Mouse (Mus musculus) ovary, adult 18-20 months (tissue): ENCODE results near the gene 4930469K13Rik.

Source experiments
- DNase-seq: peaks from one replicate; pipeline ENCODE4 v3.0.0; 2022; ENCODE audit warnings: low spot score, mixed read lengths

4930469K13Rik gene

GRCm38 (mm10) chr11:33980146-33980545 lies 118.2 kb downstream of the 4930469K13Rik start:
- no peak for DNase-seq

DNA sequence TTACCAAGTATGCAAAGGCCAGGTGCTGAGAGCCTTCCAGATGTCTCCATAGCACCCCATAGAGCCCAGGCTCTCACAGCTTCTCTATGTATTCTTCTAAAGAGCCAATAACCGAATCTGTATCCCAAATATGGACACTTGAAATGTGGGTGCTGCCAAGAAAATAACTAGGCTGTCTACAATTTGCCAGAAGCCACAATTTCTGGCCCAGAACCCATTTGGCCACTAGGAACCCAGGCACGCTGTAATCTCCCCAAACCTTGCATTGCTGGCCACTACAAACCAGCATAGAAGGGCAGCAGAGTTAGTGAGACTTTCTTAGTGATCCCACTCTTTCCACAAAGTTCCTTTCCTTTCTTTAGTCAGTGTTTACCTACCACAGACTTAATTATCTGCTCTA lies 123.2 kb downstream of the 4930469K13Rik start:
- no peak for DNase-seq

DNA sequence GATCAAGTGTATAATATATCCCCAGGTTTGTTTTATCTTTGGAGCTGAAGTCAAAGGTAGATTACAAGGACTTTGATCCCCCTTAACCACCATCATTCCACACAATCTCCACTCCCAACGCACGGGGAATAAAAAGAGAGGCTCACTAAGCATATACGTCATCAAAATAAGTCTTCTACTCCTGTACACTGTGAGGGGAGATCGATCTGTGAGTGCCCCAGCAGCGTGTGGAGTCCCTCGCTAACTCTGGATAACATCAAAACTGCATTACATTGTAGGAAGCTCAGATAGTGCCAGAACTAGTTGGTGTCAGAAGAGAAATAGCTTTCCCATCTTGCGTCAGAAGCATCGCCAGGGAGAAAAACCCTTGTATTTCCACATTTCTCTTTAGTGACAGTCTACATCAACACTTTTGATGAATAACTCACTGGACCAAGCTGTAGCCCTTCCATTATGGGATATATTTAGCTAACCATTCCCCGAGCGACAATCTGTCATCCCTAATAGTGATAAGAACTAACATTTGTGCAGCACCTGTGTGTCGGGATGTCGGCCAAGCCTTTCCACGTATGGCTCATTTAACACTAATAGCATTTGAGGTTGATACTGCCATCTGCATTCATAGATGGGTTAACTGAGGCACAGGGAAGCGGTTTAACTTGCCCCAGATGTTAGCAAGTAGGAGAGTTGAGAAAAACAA lies 123.9 kb downstream of the 4930469K13Rik start:
- no peak for DNase-seq

DNA sequence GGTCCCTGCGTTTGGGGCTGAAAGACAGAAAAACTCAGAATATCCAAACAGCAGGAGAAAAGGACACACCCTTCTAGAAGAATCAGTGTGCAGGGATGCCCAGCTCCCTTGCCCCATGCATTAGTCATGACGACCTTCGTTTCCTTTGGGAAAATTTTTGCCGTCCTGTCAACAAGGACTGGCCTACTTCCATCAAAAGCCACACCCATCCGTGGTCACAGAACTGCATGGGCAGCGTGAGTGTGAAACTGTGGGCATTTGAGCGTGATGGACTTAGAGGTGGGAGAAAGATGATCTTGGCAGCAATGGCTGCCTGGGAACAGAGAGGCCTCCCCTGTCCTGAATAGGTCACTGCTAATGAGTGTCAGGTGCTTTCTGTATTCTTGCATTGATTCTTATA lies 126.2 kb downstream of the 4930469K13Rik start:
- no peak for DNase-seq

DNA sequence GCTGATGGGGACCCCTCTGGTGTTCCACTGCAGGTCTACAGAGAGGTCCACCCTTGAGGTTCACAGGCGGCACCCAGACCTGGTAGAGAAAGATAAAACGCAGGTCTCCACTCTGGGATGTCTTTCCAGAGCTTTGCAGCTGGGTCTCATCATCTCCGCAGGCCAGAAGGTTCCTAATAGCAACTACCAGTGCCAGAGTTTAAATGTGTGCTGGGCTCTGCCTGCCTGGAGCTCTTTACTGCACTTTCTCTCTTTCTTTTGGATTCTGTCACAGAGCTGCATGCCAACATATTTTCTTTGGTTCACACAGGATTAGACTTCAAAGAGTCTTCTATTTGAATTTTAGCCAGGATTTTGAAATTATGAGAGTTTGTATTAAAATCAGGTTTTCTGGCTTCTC lies 129.2 kb downstream of the 4930469K13Rik start:
- DNase-seq: no peak

DNA sequence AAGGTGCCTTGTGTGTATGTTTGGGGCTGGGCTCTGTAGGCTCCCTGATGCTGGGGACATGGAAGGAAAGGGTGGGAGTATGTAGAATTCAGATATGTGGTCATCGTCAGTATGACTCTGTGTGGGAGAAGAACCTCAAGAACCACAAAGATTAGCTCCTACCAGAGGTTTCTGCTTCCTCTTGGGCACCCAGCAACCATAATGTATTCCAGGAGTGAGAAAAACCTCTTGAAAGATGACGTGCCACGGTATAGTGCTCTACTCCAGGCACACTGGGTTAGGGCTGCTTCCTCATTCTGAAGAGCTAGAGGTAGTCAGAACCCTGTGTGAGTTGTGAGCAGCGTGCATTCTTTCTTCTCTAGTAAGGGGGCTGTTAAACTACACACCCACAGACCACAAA lies 130.6 kb downstream of the 4930469K13Rik start:
- no peak for DNase-seq

GRCm38 (mm10) chr11:33965380-33965779 lies 133.0 kb downstream of the 4930469K13Rik start:
- DNase-seq: no peak

- DNase-seq: no peak
These were observed 135.5 kb downstream of the 4930469K13Rik start, which contains the start of gene Kcnmb1 for GRCm38 (mm10) chr11:33962688-33963407. Gene Kcnmb1, plus strand, starts transcription at chr11:33963013.

GRCm38 (mm10) chr11:33962178-33962577 lies 136.2 kb downstream of the 4930469K13Rik start:
- no peak for DNase-seq

GRCm38 (mm10) chr11:33958713-33959112 lies 139.6 kb downstream of the 4930469K13Rik start:
- no peak for DNase-seq

- no peak for DNase-seq
These were observed 140.8 kb downstream of the 4930469K13Rik start for GRCm38 (mm10) chr11:33957595-33957994.

- no peak for DNase-seq
These were observed 141.7 kb downstream of the 4930469K13Rik start for GRCm38 (mm10) chr11:33956623-33957022.

- no peak for DNase-seq
These were observed 142.4 kb downstream of the 4930469K13Rik start for GRCm38 (mm10) chr11:33955982-33956381.

DNA sequence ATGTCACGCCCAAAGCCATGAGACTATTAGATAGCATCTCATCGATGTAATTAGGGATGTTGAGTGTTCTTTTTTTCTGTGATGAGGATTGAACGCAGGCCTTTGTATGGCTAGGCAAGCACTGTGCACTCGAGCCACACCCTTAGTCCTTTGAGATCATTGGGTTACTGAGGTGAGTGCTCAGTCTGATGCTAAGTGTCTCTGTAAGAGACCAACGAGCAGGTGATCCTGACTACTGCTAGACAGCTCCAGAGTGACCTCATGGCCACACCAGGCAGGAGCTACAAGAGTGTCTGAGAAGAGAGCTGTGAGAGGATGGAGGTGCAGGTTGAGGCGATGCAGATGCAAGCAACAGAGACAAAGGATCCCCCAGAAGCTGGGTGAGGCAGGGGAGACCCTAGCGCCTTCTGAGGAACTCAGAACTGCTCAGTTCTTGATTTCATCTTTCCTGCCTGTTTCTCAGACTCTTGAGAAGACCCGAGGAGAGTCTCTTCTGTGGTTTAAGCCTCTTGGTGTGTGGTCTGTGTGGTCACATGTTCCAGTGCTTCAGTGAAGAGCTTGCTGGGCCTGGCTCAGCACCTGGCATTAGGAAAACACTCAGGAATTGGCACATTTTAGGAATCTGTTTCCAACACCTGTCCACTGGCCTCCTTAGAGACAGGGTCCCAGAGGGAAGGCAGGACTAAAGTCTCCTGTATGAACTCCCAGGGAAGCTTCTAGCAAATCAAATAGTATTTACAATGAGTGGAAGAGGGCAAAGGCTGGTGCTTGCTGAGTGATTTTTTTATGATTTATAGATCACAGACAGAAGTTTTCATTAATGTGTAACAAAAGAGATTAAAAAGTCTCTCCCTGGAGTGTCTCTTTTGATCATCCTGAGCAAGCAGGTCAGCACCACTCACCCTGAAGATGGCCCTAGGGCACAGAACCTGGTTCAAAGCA lies 146.4 kb downstream of the 4930469K13Rik start:
- DNase-seq: no peak

DNA sequence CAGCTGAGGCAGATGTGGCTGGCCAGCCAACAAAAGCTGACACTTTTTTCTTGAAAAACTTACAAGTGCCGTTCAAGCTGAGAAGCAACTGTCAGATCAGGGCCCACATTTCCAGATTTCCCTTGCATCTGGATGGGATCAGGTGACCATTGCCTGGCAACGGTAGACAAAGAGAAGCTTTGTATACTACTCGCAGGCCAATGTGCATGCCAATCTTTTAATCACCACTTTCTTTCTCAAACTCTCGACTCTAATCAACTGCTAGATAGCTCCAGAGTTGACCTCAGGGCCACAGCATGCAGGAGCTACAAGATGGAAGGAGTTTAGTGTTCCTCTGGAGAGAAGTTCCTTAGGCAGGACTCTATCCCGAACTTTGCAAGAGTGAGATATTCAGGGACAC lies 147.2 kb downstream of the 4930469K13Rik start:
- DNase-seq: no peak

DNA sequence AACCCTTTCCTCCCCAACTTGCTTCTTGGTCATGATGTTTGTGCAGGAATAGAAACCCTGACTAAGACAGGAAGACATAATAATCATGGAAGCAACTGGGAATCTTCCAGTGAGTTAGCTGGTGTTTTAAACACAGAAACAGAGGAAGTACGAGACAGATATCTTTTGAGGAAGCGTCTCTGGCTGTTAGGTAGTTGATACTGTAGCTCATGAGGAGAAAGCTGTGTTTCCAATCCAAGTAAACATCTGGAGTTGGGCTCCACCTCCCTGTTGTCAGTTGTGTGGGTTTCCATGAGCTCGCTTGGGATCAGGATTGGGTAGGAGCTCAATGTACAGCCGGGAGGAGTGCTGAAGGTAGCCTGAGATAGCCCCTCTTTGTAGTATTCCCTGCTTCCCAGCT lies 151.9 kb downstream of the 4930469K13Rik start:
- DNase-seq: no peak

DNA sequence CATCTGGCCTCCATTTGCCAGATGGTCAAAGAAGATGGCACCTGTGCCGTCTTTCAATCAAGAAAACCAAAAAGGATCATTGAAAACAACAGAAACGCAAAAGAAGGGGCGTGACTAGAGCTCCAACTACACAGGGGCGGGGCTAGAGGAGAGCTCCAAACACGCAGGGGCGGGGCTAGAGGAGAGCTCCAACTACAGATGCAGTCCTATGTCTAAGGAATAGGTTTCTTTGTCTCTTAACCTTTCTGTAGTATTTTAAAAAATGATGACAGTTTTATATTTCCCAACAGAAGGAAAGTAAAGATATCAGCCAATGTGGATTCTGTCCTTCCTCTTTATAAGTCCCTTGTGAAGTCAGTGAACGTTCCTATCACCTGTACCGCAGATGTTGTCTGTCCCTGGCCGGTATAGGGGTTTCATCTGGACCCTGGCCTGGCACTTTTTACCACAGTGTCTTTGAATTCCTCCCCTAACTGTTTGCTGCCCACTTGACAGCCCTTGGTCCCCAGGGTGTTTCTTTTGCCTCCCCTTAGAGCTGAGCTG lies 153.5 kb downstream of the 4930469K13Rik start:
- DNase-seq: no peak

DNA sequence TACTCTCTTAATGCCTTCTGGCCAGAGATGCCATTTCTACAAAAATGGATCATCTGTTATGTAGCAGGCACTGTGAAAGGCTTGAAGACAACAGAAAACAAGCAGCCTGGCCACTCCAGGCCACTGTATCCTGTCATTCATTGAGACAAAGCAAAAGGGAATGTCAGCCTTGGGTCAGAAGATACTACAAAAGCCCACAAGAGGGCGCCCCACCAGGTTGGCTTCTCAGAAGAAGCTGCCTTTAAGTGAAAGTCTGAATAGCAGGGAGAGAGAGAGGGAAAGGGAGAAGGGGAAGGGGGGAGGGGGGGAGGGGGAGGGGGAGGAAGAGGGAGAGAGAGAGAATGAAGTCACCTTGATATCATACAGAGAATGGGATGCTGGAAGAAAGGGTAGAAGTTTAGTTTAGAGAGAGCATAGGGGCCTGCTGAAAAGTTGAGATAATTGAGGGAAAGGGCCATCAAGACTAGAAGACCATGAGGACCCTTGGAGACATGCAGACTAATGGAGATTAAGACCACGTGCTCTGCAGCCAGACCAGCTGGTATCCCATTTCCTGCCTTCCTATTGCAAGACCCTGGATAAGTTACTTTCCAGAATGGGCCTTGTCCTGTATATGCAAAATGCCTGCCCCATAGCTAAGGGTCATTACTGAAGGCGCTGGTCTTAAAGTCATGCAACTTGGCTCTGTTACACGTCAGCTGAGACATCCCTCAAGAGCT lies 154.1 kb downstream of the 4930469K13Rik start:
- no peak for DNase-seq

- DNase-seq: no peak
These were observed 154.8 kb downstream of the 4930469K13Rik start for GRCm38 (mm10) chr11:33943565-33943964.

DNA sequence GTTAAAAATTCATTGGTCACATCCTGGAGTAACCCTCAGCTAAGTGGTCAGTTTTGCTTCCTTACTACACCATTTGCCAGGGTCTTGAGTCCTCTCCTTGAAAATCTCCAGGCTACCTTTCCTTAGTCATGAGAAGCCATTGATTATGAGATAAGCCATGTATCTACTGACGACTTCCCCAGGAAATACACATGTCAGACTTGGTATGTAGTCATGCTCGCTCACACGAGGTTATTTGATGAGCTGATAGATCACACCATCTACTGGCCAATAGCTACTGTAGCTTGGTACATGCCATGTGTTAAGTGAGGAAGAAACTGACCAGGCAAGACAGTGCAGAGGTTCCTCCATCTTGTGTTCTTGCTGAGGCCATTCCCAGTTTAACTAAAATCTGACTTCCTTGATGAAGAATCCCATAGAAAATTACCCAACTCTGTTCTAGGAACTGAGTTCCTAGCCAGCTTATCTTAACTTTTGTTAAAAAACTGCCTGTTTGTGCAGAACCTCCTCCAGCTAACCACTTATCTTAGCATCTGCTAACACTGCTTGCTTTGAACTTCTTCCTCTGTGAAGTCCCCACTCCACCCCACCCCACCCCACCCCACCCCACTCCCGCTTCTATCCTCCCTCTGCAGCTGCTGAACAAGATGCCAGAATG lies 158.8 kb downstream of the 4930469K13Rik start:
- DNase-seq: no peak
